Mouse (Mus musculus): ENCODE measurements around the gene Ces2e.
"Not testable (repeated sequence)": the region's sequence is repeated elsewhere in the genome, so short reads cannot be mapped to it uniquely, and the experiment has no call there.

Gene Ces2e

DNA sequence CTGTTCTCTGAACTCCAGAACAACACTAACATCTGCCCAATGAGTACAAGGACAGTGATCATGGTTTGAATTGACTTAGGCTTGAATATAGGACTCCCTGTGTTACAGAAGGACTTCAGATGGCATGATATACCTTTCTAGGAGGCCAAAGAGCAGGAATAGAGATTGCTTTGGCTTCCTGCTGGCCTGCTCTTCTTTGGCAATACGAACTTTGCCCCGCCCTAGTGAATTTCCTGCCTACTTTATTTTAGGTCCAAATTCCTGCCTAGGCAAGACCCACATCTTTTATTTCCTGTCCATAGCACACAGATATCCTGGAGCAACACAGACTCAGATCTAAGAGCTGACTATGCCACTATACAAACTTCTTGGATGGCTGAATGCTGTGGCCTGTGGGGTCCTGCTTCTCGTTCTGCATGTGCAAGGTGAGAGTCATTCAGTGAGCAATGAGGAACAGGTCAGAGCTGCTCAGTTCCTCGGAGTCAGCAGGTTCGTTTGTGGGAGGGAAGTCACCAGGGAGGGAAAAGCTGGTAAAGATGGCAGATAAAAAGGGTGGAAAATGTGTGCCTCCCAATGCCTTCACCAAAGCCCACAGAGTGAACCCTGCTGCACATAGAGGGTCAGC lies at the start of gene Ces2e:
Gene Ces2e, plus strand, starts transcription at position 289 of the 625 bp plus-strand sequence.
- DNase-seq (ENCODE audit: low read depth, low spot score): no peak

DNA sequence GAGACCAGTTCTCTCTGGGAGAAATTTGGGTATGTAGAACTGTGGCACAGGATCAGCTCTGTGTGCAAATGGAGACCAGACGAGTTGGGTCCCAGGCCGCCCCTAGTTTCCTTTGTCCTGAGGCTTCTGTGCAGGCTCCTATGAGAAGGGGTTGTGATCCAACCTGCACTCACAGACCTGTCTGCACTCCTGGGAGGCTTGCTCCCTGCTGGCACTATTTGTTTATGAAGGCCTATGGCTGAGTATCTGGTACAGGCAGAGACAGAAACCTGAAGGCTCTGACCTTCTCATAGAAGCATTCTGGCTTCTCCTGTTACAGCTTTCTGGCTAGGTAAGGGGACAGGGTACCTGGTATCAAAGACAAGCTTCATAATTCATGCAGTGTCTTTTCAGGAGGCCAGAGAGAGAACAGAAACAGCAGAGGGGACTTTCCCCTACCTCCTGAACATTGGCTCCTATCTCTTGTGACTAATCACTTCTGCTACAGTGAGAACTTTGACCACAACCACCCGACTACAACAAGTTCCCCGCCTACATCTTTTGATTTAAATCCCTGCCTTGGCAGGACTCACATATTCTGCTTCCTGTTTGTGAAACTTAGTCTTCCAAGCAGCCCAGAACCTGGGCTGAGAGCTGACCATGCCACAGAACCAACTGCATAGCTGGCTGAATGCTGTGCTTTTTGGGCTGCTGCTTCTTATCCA lies 39.7 kb upstream of the Ces2e start:
- DNase-seq (ENCODE audit: low read depth, low spot score): not testable (repeated sequence)

DNA sequence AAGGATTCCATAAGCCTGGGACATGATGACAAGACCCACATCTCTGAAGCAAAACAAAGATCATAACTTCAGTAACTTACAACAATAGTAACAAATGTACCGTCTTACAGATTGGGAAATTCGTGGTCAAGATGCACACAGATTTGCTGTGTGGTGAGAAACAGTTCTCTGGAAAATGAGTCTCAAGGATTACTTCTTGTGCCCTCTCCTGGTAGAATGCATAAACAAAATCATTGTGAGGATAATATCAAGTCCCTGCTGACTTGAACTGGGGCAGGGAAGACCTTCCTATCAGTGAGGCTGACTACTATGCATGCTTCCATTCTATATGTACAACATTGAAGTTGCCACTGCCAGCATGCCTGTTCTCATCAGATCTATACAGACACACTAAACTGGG lies 24.3 kb upstream of the Ces2e start:
- no peak for DNase-seq (ENCODE audit: low read depth, low spot score)

DNA sequence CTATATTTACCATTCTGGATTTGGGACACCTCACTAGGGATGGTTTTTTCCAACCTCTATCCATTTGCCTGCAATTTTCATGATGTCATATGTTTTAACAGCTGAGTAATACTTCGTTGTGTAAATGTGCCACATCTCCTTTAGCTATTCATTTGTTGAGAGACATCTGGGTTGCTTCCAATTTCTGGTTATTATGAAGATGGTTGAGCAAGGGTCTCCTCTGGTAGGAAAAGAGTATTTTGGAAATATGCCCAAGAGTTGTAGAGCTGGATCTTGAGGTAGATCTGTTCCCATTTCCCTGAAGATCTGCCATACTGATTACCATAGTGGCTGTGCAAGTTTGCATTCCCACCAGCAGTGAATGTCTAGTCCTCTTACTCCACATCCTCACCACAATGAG lies 18.9 kb upstream of the Ces2e start:
- no peak for DNase-seq (ENCODE audit: low read depth, low spot score)

DNA sequence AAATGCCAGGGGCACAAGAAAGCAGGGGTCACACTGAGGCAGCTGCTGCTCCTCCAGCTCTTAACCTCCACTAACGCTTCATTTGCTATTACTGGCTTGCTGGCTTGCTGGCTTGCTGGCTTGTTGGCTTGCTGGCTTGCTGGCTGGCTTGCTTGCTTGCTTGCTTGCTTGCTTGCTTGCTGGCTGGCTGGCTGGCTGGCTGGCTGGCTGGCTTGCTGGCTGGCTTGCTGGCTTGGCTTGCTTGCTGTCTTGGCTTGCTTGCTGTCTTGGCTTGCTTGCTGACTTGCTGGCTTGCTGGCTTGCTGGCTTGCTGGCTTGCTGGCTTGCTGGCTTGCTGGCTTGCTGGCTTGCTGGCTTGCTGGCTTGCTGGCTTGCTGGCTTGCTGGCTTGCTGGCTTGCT lies 17.0 kb upstream of the Ces2e start:
- not testable (repeated sequence) for DNase-seq (ENCODE audit: low read depth, low spot score)

DNA sequence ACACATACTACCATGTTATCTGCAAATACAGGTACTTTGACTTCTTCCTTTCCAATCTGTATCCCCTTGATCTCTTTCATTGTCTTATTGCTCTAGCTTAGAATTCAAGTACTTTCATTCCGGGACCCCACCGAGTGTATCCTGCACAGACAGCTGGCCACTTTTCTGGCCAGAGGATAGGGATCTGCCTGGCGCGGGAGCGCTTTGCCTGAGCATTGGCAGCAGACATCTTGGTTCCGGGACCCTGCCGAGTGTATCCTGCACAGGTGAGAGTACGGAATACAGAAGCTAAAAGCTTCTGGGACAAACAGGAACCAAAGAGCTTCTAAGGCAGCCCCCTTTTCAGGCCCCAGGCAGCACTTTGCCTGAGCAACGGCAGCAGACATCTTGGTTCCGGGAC lies 16.4 kb upstream of the Ces2e start:
- DNase-seq (ENCODE audit: low read depth, low spot score): not testable (repeated sequence)

DNA sequence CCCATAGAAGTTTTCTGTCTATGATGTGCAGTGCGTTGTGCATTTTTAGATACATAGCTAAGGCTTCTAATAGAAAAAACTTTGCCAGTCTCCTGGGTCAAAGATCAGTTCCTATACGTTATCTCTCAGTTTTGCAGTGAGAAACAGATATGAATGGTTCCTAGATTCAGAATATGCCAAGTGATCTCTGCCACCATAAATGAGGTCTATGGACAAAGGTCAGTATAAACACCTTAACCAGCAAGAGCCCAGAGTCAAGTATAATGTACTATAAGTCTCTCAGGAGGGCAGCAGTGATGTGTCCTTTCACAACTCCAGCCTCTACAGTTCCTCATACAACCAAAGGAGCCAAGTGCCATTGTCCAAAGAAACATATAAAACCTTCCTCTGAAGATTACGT lies 1.2 kb downstream of the Ces2e start:
- no peak for DNase-seq (ENCODE audit: low read depth, low spot score)

DNA sequence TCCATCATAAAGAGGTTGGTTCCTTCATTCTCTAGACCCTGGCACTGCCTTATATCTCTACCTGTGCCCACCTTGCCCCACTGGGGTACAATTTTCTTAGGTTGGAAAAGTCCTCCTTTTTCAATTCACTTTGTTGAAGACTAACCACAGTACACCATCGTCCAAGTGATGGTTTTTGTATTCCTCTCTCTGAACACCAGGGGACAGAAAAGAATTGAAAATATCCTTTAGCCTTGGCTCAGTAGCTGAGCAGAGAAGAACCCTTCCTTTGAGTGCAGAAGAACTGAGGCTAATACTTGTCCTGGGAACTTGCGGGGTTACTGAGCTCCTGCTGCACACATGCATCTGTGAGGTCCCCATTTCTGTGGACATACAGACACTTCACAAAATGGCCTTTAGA lies 18.6 kb downstream of the Ces2e start:
- DNase-seq (ENCODE audit: low read depth, low spot score): no peak

DNA sequence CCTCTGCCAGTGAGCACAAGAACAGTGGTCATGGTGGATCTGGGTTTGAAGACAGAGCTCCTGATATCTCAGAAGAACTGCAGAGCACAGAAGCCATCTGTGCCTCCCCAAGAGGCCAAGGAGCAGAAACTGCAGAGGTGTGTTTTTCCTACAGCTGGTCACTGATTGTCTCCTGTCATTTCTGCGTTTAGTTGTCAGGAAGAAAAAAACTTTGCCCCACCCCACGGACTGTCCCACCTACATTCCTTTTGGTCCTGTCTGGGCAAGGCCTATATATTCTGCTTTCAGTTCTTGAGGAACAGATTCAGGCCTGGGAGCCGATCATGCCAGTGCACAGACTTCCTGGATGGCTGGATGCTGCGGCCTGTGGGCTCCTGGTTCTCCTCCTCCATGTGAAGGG lies 21.0 kb downstream of the Ces2e start, which contains the start of gene Ces2f:
Gene Ces2f, plus strand, starts transcription at position 301 of the 400 bp plus-strand sequence.
- no peak for DNase-seq (ENCODE audit: low read depth, low spot score)

DNA sequence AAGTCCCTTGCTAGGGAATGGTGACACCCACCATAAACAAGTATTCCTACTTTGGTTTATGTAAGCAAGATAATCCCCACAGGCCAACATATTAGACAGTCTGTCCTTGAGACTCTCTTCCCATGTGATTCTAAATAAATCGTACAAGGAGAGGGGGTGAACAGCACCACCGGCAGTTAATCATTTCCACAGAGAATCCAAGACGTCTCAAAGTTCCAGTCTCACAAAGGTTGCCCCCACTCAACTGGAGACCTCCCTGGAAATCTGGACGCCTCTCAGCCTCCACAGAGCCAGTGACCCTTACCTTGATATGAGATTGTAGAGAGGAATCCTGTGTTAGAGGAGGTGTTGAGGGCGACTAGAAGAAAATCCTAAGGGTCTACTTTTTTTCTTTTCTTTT lies 23.0 kb downstream of the Ces2e start:
- DNase-seq (ENCODE audit: low read depth, low spot score): no peak

DNA sequence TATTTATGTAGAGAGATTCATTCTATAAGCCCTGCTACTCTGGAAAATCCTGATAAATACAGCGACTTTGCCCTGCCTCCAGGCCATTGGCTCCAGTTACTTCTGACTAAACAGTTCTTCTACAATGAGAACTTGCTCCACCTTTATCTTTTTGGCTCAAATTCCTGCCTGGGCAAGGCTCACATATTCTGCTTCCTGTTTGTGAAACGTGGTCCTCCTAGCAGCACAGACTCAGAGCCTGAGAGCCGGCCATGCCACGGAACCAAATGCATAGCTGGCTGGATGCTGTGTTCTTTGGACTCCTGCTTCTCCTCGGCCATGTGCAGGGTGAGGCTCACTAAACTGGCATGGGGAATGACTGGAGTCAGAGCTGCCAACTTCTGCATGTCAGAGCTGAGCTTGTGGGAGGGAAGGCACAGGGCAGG lies 35.5 kb downstream of the Ces2e start, which contains the start of gene Ces2g:
Gene Ces2g, plus strand, starts transcription at position 182 of the 425 bp plus-strand sequence.
- DNase-seq (ENCODE audit: low read depth, low spot score): no peak

DNA sequence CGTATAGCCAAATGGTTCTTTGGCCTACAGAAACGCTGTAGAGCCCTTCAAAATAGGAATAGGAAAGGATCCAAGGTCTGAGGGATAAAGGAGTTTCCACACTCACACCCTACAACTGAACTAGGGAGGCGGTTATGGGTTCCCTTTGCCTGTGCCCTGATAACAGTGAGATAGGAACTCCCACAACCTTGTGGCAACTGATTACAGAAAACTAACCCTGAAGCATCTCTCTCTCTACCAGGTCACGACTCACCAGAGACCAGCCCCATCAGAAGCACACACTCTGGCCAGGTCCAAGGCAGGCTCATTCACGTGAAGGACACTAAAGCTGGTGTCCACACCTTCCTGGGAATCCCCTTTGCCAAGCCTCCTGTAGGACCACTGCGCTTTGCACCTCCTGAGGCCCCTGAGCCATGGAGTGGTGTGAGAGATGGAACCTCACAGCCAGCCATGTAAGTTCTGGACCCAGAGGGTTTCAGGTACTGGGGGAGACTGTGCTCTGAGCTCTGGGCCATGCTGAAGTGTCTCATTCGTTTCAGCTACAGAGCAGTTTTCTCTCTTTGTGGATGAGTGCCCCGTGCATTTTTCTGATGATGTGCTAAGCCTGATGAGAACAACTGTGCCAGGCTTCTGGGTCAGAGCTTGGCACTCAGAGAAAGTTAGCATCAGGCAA lies 36.3 kb downstream of the Ces2e start:
- no peak for DNase-seq (ENCODE audit: low read depth, low spot score)

DNA sequence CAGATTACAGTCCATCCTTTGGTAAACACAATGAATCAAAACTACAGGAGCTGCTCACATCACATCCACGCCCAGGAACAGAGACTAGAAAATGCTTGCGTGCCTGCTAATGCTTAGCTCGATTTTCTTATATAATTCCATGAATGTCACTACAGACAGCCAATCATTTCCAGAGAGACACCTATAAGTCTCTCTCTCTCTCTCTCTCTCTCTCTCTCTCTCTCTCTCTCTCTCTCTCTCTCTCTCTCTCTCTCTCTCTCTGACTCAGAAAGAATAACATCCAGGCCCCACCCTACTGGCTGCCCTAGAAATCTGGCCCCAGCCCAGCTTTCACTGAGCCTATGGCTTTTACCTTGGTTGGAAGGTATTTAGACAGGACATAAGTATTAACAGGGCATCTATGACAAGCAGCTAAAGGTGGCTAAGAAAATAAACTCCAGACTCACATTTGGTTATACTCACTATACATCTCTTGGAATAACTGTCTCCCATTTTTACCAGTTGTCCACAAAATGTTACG lies 37.4 kb downstream of the Ces2e start:
- no peak for DNase-seq (ENCODE audit: low read depth, low spot score)

DNA sequence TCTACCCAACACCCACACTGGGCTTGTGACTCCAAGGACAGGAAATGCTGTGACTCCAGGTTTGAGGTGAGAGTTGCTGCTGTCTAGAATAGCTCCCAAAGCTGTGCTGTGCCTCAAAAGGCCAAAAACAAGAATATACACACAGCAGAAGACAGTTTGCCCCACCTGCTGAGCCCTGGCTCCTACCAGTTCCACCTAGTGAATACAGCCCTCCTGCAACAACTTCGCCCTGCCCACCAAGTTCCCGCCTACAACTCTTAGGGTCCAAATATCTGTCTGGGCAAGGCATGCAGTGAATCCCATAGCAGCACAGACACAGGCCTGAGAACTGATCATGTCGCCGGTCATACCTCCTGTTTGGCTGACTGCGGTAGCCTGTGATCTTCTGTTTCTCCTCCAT lies 58.1 kb downstream of the Ces2e start:
- DNase-seq (ENCODE audit: low read depth, low spot score): no peak
